Mouse (Mus musculus): Measurements from ENCODE around the gene Zbtb38. TPM values are rescaled to one million over a fixed set of nuclear protein-coding genes. Genes with fewer than 3 reads are reported as not detected.

The Zbtb38 gene
- total RNA-seq, 2 experiments from 2014 or later: 22.9 to 33.8 TPM

DNA sequence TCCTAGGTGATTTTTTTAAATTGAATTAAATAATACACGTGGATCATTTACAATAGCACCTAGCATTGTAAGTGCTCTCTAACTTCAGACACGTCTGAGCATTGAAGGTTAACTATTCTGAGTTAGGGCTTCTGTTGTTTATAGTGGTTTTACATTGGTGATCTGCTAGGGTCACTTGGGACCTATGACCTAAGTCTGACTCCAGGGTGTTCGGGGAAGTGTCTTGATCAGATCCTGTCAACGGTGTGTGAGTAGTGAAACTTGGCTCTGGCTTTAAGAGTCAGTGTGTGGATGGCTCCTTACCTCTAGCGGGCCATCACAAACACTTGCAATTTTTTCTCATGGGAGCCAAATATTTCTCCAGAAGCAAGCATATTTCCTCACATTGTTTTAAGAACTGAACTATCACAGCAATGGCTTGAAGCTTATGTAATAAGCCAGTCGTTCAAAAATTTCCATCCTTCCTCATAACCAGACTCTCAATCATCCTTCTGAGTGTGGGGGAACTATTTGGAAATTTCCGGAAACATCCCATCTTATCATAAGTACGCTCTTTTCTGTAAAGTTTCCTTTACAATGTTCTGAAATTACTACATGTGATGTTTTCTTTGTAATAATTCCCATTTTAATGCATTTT, 31.4 kb downstream of the Zbtb38 start:
- Histone ChIP-seq H3K4me3 (peak overlapping the region; percentile 89; the same call in 1 of the 2 replicates), H3K27ac (peak overlapping the region; percentile 95)
- DNase-seq: no peak
- TF ChIP-seq CTCF (IDR thresholded peaks at IDR 0.05): no peak
- intact Hi-C loops (cut with DNase I): no loop called here

DNA sequence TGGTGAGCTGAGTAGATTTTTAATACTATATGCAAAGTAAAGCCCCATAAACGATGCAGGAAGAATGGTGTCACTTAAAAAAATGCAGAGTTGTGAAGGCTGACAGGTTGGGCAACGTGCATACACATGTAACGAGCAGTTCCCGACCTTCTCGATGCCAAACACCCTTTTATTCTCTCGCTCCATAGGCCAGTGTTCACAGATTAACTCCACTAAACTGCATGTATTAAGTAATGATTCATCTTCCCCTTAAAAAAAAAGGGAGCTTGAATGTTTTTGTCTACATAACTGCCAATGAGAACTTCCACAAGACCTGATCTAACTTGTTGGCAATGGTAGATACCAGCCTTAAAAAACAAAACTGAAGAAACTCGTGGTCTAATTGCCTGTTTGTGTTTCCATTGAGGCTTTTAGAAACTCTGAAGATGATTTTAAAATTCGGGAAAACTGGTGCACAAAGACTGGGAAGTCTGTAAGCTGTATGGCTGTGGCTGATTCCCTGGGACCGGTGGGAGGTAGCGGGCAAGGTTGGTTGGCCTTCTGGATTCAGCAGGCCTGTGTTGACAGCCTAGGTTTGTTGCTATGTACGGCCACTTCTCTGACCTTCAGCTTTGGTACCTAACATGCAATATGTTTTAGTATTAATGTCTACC, 32.0 kb downstream of the Zbtb38 start:
- DNase-seq: no peak
- intact Hi-C loops (cut with DNase I): no loop called here

DNA sequence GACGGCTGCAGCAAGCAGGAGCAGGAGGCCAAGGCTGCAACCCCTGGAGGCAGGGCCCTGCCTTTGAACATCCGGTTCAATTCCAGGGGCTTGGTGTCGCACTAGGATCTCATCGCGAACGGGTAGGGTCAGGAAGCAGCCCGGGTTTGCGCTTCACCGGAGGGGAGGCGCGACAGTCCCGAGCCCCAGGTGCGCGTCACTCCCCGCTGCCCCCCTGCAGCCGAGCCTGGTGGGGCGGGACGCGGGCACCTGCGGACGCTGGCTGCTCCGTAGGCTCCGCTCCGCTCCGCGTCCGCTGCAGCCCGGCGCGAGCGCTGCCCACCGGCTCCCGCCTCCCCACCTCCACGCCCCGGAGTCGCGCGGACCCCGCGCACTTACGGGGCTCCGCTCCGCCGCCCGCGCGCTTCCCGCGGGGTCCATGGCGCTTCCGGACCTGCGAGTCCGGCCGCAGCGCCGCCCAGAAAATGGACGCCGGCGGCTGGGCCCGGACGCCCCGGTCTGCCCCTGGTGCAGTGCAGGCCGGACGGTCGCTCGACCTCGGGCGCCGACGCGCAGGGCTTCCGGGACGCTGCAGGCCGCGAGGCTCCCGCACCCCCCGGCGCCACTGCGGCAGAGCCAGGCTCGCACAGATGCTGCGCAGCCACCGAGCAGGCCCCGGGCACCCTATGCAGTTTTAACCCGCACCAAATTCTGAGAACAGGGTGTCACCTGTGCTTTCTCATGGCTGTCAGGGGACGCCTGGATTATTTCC, 33.0 kb downstream of the Zbtb38 start:
- peak; percentile 87 for DNase-seq
- intact Hi-C loops (cut with DNase I): loop anchor here (1.0 kb wide), 1 partner anchor 23 kb away; no protein-coding TSS in a partner anchor
- Histone ChIP-seq H3K4me3 (peak overlapping the region; percentile 89), H3K27ac (peak overlapping the region; percentile 95)
- TF ChIP-seq CTCF (IDR thresholded peaks at IDR 0.05): no peak

More for the DNA sequence above, 32.0 kb downstream of the Zbtb38 start:
- Histone ChIP-seq H3K27ac (peak overlapping the region; percentile 95), H3K4me3 (peak overlapping the region; percentile 89)
- TF ChIP-seq CTCF (IDR thresholded peaks at IDR 0.05): no peak

DNA sequence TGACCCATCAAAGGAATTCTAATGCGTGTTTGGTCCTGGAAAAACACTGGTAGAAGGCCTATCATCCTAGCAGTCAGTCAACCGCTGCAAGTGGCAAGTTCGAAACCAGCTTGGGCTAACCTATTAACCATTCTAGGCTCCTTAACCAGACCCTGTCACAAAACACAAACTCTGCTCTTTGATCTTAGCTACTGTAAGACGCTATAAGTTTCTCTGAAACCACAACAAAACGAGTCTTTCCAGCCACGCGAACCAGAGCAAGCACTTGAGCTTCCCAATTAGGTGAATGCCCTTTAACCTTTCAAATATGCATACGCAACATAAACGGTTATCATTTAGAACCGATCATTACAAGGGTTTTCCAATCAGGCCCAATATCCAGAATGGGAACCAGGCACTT, 33.7 kb downstream of the Zbtb38 start:
- Histone ChIP-seq H3K4me3 (peak overlapping the region; percentile 89), H3K27ac (peak overlapping the region; percentile 95)
- intact Hi-C loops (cut with DNase I): loop anchor here (1.0 kb wide), 1 partner anchor 23 kb away; no protein-coding TSS in a partner anchor
- TF ChIP-seq CTCF (IDR thresholded peaks at IDR 0.05): no peak
- no peak for DNase-seq

DNA sequence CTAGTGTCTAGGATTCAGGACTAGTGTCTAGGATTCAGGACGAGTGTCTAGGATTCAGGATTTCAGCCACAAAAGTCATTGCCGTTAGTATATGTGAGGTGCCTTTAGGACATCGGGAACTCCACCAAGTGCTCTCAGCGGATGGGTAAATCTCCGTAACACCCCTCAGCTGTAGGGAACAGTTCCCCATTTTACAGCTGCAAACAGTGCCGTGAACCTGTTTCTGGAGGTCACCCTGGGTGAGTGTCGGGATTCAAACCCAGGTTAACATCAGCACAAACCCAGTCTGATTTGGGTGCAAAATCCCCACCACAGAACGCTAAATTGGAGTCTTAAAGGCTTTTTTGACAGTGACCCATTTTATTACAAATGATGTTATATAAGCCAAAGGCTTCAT, 34.2 kb downstream of the Zbtb38 start:
- intact Hi-C loops (cut with DNase I): no loop called here
- no peak for DNase-seq
- peak overlapping the region; percentile 95 for H3K27ac ChIP-seq
- no peak for TF ChIP-seq CTCF (IDR thresholded peaks at IDR 0.05)
- H3K4me3 ChIP-seq: peak overlapping the region; percentile 89

DNA sequence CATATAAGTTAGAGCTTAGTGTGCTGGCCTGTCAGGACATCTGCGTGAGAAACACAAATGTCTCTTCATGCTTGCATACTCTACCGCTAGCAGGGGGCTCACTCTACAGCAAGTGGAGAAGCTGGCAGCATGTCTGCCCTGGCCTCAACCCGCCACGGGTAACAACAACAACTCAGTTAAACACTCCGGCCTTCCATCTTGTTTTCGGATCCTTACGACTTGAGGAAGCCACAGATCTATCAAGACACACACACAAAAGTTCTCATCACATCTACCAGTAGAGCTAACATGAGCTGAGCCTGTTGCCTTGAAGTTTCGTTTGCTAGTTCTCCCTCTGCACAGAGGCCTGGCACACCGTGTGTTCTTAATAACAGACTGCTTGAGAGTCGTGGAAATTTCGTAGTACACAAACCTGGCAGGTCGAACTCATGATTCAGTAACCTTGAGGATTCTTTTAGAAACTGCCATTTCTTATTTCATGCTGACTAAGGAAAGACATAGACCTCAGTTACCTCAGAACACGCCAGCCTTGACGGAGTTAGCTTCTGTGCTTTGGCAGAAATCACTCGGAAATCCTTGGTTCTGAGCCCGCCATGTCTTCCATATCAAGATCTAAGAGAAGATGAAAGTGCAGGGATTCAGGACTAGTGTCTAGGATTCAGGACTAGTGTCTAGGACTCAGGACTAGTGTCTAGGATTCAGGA, 34.8 kb downstream of the Zbtb38 start:
- H3K27ac ChIP-seq: no peak overlapping the region
- TF ChIP-seq CTCF (IDR thresholded peaks at IDR 0.05): no peak
- DNase-seq: no peak
- intact Hi-C loops (cut with DNase I): no loop called here
- no peak overlapping the region; the same call in 1 of the 2 replicates for H3K4me3 ChIP-seq

DNA sequence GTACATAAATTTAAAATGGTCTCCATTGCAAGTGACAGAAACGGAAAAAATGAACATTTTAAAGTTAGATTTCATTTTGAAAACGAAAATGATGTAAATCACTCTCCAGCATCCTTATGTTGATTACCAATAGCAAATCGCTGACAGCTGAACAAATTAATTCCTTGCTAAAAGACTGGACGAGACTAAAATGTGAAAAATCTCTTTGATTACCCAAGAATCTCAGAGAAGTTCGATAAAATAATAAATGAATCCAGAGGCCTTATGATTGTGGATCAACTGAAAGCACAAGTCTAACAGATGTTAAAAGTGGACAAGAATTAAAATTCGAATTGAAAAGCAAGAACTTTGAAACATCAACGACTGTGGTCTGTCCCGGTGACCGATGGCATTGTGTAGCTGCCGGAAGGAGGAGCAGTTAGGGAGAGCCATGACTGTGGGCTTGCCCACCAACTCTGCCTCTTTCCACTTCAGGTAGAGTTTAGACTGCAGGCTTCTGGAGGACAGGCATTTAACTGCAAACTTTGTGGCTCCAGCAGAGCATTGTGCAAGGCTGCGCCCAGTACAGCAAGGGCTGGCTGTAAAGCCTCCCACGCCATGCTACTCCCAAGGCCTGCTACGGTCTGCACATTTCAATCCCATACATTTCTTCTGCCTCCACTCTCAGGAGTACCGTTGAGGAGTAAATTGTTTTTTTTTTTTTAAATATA, 35.7 kb downstream of the Zbtb38 start:
- intact Hi-C loops (cut with DNase I): no loop called here

DNA sequence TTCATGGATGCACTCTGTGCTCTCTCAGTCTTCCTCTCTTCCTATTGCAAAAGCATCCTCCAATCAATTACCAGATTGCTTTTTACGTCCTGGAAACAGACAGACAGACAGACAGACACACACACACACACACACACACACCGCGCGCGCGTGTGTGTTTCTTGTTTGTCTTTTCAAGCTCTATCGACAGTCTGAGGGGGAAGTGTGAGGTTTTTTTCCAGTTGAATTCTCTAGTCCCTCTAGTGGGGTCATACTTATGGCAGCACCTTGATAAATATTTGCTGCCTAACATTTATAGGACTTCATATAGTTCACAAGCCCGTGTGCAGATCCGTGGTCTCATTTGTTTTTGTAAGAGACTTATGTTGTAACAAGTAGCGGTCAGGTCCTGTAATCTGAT, 36.5 kb downstream of the Zbtb38 start:
- no peak overlapping the region; the same call in 1 of the 2 replicates for H3K27ac ChIP-seq
- no peak overlapping the region for H3K4me3 ChIP-seq
- DNase-seq: no peak
- intact Hi-C loops (cut with DNase I): no loop called here
- TF ChIP-seq CTCF (IDR thresholded peaks at IDR 0.05): no peak

More for the DNA sequence above, 35.7 kb downstream of the Zbtb38 start:
- no peak overlapping the region for H3K4me3 ChIP-seq
- no peak for DNase-seq
- no peak for TF ChIP-seq CTCF (IDR thresholded peaks at IDR 0.05)
- H3K27ac ChIP-seq: no peak overlapping the region

DNA sequence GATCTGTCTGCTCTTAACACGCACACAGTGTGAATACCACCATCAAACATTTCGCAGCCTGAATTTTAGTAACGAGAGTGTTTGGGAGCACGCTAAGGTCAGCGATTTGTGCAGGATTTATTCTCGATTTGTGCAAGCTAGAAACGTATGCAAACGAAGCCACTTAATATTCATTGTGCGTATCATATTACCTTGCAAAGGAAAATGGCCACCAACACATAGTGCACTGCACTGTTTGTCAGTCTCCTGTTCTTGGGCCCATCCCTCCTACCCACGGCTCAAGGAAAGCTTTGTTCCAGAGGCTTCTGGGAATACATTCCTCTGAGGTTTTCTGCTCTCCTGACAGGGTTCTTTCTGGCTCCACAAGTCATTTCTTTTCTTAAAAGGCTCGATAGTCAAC, 37.5 kb downstream of the Zbtb38 start:
- no peak overlapping the region for H3K4me3 ChIP-seq
- intact Hi-C loops (cut with DNase I): no loop called here
- DNase-seq: no peak
- no peak for TF ChIP-seq CTCF (IDR thresholded peaks at IDR 0.05)
- peak overlapping the region; percentile 83 for H3K27ac ChIP-seq

DNA sequence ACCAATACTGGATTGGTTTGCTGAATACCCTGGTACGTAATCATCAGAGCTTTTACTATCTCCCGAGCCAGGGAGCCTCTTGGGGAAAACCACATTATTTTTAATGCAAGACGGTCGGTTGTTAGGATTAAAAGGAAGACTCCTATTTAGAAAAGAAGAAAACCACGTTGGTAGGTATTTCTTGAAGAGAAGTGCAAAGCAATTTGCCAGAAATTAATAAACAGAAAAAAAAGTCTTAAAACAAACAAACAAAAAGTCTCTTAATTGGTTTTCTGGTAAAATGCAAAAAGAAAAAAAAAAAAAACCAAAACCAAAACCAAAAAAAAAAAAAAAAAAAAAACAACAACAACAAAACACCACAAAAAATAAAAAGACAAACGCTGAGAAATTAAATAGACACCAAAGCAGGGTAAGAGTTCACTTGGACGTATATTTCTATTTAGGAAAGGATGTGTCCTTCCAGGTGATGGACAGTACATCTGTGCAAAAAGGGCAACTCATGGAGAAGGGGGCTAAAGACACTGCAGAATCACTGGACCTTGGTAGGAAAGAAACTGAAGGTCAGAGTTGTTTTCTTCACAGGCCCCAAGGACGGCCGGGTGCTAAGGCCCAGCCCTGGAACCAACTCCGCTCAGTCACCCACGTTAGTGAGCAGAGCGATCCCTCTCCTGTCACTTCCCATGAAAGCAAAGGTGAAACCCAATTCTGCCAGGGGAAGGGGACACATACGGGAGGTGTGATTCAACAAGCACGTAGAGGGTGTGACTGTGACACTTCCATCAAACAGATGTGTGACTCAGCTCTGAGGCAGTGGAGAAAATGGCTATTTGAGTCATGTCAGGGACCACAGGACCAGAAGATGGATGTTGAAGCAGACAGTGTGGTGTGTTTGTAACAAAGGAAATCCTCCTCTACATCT, 38.9 kb downstream of the Zbtb38 start:
- no peak for TF ChIP-seq CTCF (IDR thresholded peaks at IDR 0.05)
- Histone ChIP-seq H3K27ac (peak overlapping the region; percentile 83), H3K4me3 (peak overlapping the region; percentile 65)
- intact Hi-C loops (cut with DNase I): no loop called here
- no peak for DNase-seq

All from gastrocnemius, adult 2 months (tissue).